Mouse (Mus musculus): ENCODE measurements around the gene Pdgfra. TPM values are rescaled to one million over a fixed set of nuclear protein-coding genes. Genes with fewer than 3 reads are reported as not detected.

Pdgfra gene
- total RNA-seq, 4 experiments from 2014 or later: 40.5 to 55.6 (median 45.9) TPM

DNA sequence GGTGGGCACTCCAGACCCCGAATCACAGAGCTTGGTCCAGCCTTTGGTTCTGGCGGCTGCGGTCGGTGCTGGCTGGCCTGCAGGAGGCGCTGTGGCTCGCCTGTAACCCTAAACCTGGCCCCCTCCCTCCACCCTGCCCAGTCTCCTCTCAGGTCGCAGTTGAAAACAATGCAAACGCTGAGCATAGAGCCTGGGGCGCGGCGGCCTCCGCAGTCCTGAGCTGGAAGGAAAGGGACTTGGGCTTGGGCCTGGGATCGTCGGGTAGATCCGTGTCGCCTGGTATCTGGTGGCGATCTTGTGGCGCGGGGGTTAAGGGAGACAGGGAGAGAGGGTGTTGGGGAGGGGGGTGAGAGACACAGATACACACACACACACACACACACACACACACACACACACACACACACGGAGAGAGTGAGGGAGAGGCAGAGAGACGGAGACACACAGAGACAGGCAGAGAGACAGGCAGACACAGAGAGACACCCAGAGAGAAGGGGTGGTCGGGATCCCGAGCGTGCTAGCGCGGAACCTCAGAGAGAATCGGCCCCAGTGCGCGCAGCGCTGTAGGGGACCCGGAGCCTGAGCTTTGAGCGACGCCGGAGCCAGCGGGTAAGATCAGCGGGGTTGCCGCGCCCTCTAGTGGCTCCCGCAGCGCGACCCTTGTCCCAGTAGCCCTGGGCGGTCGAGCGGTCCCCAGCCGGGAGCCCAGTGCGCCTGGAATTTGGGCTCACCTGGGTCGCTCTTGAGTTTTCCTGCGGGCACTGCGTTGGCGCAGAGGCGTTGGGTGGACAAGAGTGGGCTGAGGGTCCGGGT lies 3.9 kb downstream of the Pdgfra start:
- DNase-seq: peak; percentile 63

DNA sequence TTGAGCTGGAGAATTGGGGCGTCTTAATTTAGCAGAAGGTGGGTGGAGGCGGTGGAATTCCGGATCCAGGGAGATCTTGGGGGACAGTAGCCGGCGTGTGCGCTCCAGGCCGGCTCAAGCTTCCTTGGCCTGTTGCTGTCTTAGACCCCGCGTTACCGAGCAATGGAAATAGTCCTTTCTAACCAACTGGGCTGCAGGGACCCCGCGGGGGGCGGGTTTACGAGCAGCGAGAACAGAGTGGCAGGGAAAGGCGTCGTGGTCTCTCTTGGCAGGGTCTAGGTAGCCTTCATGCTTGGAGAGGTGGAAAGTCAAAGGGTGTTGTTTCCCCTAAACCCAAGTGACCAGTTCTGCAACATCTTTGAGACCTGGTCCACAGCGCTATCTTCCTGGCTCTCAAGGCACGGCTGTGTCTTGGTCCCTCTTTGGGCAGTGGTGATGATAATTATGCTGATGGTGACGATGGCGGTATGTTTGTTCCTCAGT lies 4.5 kb downstream of the Pdgfra start:
- DNase-seq: no peak

DNA sequence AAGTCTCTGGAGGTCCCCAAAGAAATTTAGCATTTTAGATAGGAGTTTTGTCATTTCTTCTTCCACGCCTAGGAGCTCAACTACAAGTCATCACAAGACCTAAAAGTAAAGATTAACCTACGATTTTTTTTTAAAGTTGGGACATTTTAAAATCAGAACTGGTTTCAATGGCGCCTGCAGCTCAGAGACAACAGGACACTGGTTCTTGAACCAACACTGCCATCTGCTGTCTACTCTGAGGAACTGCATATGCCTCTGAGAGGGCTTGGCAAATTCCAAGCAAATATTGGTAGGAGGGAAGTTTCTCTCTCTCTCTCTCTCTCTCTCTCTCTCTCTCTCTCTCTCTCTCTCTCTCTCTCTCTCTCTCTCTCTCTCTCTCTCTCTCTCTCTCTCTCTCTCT lies 4.9 kb downstream of the Pdgfra start:
- DNase-seq: peak; percentile 28

DNA sequence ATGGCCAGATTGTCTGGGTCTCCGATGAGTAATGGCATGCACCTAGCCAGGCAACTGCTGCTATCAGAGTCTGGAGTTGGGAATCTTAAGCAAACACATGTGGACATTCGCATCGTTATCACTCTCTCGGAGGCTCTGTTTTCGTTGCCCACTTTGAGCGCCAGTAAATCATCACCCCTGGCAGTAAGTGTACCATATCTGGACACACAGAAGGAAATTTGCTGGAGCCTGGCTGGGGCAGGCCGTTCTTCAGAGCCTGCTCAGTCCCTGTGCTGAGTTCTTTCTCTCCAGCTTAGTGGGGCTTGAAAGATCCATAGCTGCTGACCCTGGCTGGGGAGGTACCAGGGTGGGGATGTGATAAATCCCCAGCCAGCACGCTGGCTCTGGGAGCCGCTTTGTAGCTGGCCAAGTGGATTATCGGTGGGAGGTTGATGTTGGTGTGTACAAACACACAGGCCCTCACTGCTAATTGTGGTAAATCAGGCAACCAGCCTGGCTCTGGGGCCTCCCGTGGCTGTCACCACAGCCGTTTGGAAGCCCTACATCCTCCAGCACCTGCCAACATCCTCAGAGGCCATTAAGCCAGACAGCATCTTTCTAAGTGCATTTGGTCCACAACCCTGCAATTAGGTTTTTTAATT lies 8.6 kb downstream of the Pdgfra start:
- DNase-seq: no peak

DNA sequence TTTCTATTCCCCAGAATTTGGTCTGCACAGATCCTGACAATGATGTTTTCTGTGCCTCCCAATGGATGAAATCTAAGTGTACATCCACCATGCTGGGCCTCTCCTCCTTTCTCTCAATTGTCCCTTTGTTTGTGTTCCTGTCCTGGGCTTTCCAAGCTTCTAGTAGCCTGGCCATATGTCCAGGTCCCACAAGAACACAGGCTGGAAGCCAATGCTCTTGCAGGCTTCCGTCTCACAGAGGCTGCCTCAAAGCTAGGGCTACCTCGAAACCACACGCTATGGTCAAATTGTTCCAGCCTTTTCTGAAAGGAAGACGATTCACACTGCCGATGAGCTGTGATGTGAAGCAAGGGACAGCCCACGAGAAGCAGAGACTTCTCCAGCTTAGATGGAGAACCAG lies 9.5 kb downstream of the Pdgfra start:
- DNase-seq: no peak

DNA sequence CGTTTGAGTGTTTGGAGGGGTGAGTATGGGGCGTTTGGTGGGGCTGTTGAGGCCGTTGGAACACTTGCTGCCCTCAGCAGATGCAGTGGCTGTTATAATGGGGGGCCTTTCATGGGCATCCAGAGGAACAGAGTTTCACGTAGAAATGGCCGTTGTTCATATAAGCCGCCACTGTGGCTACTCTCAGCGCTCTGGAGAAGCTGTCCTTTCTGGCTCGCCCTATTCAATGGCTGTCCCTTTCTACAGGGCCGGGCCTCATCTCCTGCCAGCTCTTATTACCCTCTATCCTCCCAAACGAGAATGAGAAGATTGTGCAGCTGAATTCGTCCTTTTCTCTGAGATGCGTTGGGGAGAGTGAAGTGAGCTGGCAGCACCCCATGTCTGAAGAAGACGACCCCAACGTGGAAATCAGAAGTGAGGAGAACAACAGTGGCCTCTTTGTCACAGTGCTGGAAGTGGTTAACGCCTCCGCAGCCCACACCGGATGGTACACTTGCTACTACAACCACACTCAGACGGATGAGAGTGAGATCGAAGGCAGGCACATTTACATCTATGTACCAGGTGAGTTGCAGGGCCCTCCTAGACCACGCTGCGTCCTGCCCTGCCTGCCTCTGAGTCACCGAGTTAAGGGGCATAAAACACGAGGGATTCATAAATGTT lies 11.3 kb downstream of the Pdgfra start:
- DNase-seq: no peak

DNA sequence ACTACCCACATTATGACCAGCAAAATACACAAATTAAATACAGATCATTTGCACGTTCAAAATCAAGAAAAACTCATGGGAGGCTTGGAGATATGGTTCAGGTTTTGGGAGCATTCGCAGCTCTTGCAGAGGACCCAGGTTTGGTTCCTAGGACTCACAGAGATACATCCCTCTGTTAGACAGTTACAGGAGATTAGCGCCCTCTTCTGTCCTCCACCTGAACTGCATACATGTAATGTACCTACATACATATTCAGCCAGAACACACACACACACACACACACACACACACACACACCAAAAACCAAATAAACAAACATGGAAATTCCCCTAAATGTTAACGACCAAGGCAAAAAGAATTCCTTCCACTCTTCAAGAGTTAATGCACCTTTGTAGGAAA lies 12.6 kb downstream of the Pdgfra start:
- DNase-seq: no peak

DNA sequence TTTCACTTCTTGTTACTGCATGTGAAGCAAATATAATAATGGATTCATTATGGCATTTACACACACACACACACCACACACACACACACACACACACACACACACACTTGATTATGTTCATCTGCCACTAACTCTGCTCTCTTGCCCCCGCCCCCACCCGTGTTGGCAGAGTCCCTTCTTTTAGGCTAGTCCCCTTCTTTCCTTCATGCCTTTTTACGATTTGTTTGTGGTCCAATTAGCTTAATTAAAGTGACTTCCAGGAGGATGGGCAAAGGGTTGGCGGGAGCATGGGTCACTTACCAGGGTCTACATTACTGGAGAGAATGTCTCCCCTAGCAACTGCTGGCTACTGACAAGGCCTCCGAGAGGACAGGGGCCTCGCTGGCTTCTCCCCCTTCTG lies 17.7 kb downstream of the Pdgfra start:
- no peak for DNase-seq

DNA sequence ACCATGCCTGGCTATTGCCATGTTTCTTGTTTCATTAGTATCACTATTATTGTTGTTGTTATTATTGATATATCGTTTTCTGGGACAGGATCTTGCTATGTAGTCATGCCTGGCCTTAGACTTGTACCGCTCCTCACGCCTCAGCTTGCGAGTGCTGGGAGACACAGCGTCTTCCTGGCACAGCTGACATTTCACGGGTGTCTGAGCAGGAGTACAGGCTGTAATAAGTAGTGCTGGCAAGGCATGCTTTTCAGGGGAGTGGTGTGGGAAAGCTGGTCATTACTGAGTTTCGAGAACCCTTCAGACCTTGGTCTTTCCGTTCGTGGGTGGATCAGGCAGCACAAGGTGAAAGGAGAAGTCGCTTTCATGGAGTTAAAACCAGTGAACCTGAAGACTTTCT lies 19.8 kb downstream of the Pdgfra start:
- no peak for DNase-seq

DNA sequence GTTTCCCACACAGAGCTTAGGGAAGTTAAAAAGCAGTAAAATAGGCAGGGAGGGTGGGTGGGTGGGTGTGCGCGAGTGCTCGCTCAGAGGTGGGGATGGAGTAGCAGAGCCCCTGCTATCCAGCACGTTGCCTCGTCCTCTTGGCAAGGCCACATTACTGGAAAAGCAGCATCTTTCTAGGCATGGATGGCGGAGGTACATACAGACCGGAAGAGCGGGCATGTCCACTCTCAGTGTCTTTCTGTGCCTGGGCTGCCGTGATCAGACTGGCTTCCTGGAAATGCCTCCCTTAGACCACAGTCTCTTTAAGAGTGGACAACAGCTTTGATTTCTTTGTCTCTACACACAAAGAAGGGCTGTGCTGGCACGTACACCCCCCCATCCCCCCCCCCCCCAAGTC lies 27.2 kb downstream of the Pdgfra start:
- no peak for DNase-seq

DNA sequence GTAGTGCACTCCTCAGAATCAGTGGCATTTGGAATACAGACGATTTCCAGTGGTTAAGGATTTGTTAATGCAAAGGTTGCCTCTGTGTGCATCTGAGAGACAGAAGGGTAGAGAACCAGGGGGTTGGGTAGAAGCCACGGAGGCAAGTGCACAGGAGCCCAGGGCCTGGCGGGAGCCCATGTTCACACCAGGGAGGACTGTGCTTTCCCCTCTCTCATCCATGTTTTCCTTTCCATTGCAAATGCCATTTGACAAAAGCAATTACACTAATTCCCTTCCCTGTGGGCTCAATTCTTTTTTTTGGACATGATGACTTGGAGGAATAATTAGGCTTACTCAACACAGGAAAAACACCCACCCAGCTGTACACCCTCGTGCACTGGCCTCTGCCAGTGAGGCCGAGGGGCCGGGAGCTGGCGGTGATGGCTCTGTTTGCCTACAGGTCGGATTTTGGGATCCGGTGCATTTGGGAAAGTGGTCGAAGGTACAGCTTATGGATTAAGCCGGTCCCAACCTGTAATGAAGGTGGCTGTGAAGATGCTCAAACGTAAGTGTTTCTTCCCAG lies 27.7 kb downstream of the Pdgfra start:
- no peak for DNase-seq

DNA sequence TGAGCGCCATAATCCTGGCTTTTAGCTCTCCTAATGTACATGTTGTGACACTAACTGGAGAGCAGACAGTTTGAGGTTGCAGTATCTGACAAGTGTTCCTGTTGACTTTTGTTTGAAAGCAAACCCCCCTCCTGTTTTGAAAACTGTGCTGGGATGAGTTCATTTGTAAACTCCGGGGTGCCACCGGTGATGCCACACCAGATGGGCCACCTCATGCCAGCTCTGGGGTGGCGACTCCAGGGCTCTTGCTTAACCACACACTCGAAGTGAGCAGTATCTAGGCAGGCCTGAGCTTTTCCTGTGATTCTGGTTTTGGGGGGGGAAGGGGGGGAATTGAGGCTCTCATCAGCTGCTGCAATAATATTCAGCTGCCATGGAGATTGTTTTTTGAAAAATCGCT lies 31.6 kb downstream of the Pdgfra start:
- no peak for DNase-seq

DNA sequence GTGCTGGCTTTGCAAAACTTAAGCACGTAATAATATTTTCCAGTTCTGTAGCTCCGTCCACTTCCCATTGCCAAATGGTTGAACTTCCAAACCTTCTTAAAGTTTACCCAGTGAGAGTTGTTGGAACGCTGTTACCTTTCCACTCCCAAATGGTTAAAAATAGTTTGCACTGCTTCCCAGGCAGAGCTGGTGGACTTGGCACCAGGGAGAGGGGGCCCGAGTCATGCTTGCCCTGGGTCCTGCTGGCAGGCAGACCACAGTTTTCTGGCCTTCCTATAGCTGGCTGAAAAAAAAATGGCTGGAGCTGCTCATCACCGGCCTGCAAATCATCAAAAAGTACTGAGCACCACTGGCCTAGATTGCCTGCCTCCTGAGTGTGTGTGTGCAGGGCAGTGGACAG lies 32.0 kb downstream of the Pdgfra start:
- DNase-seq: no peak

DNA sequence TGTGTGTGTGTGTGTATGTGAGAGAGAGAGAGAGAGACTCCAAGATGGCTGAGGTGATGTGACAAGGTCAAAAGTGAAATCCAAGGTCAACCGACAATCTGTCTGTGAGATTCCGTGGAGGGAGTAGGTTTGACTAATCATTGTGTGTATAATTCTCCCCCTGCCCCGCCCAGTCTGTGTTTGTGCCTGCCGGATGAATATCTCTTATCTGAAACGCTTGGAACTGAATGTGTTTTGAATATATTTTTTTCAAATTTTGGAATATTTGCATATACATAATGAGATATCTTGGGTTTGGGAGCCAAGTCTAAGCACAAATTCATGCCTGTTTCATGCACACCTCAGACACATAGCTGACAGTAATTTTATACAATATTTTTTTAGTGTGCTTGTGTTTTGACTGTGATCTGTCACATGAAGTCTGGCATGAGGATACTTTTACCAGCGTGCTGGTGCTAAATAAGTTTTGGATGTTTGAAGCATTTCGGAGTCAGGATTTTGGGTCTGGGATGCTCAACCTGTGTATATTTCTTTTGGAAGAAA lies 32.7 kb downstream of the Pdgfra start:
- no peak for DNase-seq

DNA sequence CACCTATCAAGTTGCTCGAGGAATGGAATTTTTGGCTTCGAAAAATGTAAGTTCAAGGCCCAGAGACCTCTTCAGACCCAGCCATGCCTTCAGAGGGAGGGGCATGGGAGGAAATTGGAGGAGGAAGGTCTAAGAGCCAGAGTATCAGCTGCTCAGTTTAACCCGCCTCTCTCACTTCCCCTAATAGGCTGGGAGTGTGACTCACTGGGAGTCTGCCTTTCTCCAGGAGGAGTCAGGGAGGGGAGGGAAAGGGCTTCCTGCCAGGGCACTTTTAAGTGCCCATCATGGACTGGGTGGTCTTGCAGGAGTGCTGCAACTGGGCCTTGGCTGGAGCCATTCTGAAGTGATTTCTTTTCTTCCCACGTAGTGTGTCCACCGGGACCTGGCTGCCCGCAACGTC lies 33.5 kb downstream of the Pdgfra start:
- DNase-seq: no peak

DNA sequence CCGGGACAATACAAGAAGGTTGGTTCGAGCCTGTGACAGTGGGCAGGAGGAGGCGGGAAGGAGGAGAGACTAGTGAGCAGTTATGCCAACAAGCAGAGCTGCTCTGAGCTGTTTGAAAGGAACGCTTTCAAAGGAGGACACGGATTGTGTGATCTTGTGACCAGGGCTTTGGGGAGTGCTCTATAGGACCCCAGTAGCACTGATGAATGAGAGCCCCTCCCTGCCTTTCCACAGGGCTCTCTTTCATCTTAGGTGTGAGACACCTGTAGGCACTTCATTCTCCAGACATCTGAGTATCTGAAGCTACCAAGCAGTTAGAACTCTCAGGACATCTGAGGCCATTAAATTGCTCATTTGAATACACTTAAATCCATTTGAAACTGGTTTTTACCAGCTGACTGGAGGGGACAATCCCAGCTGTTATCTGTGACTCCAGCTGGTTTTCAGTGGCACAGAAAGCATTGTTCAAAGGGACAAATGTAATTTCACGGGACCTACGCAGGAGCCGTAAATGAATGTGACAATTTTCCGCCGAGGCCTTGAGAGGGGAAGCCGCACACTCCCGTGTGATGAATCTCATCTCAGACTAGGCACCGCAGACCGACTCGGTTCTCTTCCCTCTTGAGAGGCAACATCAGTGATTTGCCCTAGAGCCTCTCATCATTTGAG lies 37.4 kb downstream of the Pdgfra start:
- DNase-seq: no peak

DNA sequence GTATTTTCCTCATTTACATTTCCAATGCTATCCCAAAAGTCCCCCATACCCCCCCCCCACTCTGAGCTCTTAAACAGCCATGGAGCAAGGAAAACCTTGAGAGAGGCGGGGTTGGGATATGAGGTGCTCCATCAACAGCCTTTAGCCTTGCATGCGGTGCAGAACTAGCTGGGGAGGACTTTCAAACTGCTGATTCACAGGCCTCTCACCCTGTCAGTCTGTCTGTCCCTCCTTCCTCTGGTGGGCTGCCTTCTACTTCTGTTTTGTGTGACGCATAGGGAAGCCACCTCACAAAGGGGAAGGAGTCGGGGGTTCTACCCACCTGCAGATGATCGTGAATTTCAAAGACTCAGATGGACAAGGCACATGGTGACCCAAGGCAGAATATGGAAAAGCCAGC lies 41.0 kb downstream of the Pdgfra start:
- DNase-seq: no peak

DNA sequence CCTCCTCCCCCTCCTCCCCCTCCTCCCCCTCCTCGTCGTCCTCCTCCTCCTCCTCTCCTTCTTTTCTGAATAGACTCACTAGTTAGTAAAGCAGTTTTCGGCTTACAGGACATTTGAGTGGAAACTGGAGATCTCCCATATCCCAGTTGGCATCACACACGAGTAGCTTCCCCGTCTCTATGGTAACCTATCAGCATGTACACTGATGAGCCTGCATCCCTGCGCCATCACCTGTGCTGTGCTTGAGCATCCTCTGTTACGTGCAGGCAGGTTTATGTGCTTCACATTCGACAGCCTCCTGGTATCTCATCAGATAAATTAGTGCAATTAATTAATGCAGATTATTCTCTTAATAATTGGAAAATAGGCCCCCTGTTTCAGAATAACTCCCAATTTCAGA lies 46.3 kb downstream of the Pdgfra start:
- DNase-seq: no peak

DNA sequence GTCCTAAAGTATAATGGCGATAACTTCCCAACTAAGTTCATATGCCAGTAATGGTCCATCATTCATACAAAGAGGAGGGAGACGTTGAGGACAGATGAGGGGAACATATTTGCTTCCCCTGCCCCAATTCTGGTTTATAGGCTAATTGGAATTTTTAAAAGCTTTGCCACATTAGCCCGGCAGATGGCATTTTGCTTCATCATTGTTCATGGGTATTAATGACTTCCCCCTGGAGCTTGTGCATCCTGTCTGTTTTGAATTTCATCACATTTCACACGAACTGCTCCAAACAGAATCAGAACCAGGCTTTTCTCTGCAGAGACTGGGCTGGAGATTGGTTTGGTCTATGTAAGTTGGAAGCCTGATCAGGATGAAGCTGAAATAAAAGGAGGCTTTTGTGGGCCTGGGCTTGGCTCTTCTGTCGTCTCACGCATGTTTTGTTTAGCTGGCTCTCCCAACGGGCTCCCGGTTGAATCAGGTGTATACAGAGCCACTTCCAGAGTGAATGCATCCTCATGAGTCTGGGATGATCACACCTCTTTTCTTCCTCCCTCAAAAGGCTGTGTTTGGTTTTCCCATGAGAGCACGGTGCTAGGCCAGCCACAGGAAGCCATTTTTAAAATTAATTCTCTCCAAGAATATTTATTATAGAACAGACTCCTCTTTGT lies 47.7 kb downstream of the Pdgfra start:
- no peak for DNase-seq

DNA sequence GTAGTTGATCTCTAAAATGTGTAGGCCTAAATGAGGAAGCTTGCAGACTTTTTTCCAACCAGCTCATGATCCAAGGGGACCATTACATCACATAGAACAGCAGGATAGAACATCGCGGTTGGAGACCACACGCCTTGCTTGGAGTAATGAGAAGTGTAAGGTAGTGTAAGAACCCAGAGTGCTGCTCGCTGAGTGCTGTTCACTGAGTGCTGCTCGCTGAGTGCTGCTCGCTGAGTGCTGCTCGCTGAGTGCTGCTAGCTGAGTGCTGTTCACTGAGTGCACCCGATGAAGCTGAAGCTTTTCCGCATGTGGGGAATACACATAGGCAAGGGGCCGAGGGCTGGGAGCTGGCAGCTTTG lies 48.3 kb downstream of the Pdgfra start:
- DNase-seq: no peak

DNA sequence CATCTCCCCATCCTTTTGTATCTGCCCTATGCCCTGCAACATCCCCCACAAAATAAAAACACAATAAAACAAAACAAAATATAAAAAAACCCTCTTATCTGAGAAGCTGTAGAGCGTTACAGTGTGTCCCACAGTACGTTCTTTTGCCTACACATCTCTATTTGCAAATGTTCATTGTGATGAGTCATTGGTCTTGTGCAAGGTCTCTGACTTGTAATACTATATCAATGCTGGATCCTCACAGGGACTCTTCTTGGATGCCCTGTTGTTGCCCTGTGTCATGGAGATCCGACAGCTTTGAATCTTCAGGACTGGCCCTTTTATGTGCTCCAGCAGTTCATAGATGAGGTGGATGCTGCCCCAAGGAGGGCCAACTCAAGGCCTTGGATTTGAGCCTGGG lies 55.8 kb downstream of the Pdgfra start:
- DNase-seq: no peak

DNA sequence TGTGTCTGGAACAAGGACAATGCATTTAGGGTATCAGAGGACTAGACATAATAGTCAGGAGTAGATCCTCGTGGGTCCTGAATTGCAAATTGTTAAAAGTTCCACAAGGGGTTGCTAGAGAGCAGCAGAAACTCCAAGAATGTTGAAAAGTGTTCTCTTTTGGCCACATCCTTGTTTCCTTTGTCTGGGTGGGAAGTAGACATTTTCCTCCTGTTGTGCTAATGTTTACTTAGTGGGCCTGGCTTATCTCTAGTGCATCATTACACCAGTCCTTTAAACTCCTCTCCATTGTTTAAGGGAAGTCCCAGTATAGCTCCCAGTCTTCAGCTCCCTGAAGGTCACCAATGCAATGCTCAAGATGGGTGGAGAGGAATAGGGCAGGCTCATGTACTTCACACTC lies 57.9 kb downstream of the Pdgfra start:
- DNase-seq: no peak

Data from adrenal gland, adult 8-10 months (tissue).